Mouse (Mus musculus) bone marrow macrophage, adult 2 months (primary cell): Measurements from ENCODE around the gene Rab25. TPM values are rescaled to one million over a fixed set of nuclear protein-coding genes. Genes with fewer than 3 reads are reported as not detected.

Experiments
- H3K27ac ChIP-seq: 2 replicates; pipeline ENCODE4 v1.5.1; 2012; ENCODE audit warnings: low read depth, low read length; ENCODE audit not compliant: insufficient read depth
- H3K4me1 ChIP-seq: 2 replicates; pipeline ENCODE4 v1.6.1; 2012; ENCODE audit warnings: low read length; ENCODE audit not compliant: control insufficient read depth, insufficient read depth
- H3K4me3 ChIP-seq: 2 replicates; pipeline ENCODE4 v1.5.1; 2012; ENCODE audit warnings: mild to moderate bottlenecking, low read length, moderate library complexity; ENCODE audit not compliant: insufficient read depth
- CTCF ChIP-seq: IDR thresholded peaks from 2 replicates; pipeline ENCODE4 v1.5.1; 2012; ENCODE audit warnings: low read depth, mild to moderate bottlenecking, low read length, moderate library complexity
- POLR2A ChIP-seq: IDR thresholded peaks from 2 replicates; pipeline ENCODE4 v1.6.1; 2012; ENCODE audit warnings: mild to moderate bottlenecking, low read depth, low read length, borderline replicate concordance
- polyA plus RNA-seq: library from polyadenylated mRNA; stranded (reverse); fragments of >200 nt; gene quantifications from 2 replicates; pipeline ENCODE4 v1.2.4, GENCODE M21; 2012; ENCODE audit not compliant: missing spikeins, insufficient read depth, insufficient read length

Gene Rab25
- polyA plus RNA-seq, 1 experiment, result not detected

DNA sequence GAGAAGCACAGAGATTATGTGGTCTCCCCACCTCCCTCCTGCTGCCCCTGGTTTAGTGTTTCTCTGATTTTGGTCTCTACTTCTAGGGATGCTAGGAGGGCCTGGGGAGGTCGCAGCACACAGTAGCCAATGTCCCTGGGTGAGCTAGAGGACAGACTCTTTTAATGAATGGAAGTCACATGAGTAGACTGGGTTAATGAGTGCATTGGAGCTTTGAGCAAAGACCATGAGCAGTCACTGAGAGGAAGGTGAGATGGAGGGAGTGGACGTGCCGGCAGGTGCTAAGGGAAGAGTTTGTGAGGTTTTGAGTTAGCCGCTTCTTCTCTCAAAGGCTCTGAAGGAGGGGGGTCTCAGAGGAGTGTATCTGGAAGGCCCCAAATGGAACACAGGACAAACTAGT is 12.6 kb downstream of the Rab25 start:
- TF ChIP-seq POLR2A (no peak), CTCF (no peak)
- Histone ChIP-seq H3K4me1 (peaks cover 2% of the 10 kb centered on the region; the same call in 1 of the 2 replicates), H3K4me3 (no peak overlapping the region)

DNA sequence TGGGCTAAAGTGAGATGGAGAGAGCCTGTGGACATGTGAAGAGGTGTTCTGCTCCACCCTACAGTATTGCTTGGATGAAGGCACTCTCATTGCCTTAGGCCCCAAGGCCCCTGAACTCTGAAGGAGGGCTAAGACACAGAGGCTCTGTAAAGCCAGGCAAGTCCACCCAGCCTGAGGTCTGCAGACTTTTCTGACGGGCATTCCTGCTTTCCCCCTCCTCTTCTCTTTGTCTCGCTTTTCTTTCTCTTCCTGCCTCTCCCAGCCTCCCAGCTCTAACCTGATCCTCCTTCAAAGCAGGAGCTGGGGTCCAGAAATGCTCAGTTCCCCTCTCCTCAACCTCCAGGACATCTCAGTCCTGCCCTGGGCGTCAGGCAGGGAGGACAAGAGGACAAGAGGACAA is 13.1 kb downstream of the Rab25 start:
- Histone ChIP-seq H3K4me1 (peaks cover 4% of the 10 kb centered on the region; the same call in 1 of the 2 replicates), H3K4me3 (no peak overlapping the region), H3K27ac (no peak overlapping the region)
- TF ChIP-seq CTCF (no peak), POLR2A (no peak)

More for the DNA sequence above, 12.6 kb downstream of the Rab25 start:
- no peak overlapping the region for H3K27ac ChIP-seq

DNA sequence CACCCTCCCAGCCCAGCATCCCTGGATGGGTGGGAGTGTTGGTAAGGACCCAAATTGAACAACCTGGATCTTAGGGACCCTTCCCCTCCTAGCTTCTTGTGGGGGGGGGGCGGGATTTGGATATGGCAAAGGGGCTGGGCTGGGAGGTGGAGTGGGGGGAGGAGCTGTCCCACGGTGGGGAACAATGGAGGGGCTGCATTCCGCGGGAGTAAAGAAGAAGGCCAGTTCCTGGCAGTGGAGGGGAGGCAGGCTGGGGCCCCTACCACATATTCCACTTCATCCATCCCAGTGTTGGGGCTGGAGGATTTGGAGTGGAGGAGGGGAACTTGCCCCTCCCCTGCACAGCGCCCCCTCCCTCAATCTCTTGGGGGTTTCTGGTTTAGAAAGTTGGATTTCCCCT is 14.4 kb downstream of the Rab25 start:
- Histone ChIP-seq H3K4me3 (no peak overlapping the region), H3K4me1 (peaks cover 4% of the 10 kb centered on the region; the same call in 1 of the 2 replicates), H3K27ac (no peak overlapping the region)
- TF ChIP-seq CTCF (no peak), POLR2A (no peak)

DNA sequence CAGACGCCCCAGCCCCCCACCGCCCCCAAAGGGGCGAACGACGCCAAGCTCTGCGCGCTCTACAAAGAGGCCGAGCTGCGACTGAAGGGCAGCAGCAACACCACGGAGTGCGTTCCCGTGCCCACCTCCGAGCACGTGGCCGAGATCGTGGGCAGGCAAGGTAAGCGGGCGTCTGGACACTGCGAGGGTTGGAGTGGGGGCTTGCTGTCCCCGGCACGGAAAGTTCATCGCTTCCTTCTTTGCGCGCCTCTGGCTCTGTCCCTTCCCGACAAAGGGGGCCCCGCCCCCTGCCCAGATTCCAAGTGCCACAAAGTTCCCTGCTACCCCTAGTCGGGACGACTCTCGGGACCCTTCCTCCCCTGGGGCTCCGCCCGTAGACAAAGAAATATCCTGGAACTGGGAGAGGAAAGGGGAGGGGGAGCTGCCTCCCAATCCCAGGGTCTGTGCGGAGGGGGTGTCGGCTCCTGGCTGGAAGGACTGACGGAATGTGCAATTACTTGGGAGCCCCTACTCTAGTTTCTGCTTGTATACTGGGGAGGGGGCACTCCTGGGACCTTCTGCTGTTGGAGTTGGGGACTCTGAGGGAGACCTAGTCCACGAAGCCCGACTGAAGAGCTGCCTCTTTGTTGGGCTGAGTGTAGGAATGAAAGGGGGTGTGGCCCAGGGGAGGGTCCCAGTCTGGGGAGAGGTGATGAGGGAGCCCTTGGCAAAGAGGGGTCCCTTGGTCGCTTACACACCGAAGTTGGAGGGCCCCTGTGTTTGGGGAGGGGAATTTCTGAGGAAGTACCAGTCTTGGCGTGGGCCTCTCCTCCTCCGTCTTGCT is 15.2 kb downstream of the Rab25 start:
- Histone ChIP-seq H3K4me1 (peaks cover 4% of the 10 kb centered on the region; the same call in 1 of the 2 replicates), H3K4me3 (peak overlapping the region; percentile 89), H3K27ac (no peak overlapping the region)
- TF ChIP-seq CTCF (no peak), POLR2A (no peak)

DNA sequence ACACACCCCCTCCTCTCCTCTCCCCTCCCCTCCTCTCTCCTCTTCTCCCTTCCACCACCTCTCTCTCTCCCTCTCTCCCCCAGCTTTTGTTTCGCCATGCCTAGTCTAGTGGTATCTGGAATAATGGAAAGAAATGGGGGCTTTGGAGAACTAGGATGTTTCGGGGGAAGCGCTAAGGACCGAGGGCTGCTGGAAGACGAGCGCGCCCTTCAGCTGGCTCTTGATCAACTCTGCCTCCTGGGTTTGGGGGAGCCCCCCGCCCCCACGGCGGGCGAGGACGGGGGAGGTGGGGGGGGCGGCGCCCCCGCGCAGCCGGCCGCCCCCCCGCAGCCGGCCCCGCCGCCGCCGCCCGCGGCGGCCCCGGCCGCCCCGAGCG is 15.8 kb downstream of the Rab25 start, which contains the start of gene Mex3a:
Gene Mex3a, plus strand, starts transcription at position 97 of the 376 bp plus-strand sequence.
- peaks cover 8% of the 10 kb centered on the region for H3K4me1 ChIP-seq
- TF ChIP-seq CTCF (no peak), POLR2A (no peak)
- H3K27ac ChIP-seq, result peak within 1 kb of the TSS; percentile 43; the same call in 1 of the 2 replicates
- H3K4me3 ChIP-seq, result peak within 1 kb of the TSS; percentile 89

DNA sequence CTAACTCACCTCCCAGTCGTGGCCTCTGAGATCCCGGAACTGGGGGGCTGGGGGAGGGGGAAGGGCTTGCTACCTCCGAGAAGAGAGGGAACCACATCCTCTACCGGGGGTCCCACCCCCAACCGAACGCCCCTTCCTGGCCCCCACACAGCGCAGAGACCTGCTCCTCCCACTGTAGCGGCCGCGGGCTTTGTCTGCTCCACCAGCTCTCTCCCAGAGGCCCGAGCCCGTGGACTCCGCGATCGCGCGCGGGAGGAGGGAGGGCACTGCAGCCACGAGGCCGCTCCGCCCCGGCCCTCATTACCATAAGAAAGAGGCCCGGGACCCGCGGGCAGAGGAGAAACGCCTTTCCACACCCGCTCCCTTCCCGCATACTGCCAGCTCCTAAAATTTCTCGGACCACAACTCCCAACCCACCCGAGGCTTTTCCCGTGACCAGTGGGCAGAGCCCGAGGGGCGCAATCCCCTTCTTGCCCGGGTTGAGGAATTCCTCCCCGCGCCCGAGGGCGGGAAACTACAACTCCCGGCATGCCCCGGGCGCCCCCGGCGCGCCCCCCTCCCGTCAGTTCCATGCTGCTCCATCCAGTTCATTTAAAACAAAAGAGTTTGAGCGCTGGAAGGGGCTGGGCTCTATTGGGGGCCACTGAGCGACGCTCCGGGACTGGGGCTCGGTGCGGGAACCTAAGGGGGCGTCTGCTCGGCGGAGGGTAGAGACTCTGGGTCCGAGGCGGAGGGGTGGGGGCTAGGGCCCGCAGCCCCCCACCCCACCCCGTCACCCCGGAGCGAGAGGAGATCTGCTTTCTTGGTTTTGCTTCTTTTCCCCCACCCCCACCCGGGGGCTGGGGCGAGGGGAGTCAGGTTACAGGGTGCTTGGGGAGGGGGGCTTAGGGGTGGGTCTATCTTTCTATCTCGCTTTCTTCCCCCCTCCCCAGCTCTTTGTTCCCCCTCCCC is 16.5 kb downstream of the Rab25 start:
- H3K4me1 ChIP-seq, result peaks cover 9% of the 10 kb centered on the region
- H3K4me3 ChIP-seq, result peak overlapping the region; percentile 89
- peak overlapping the region; percentile 43; the same call in 1 of the 2 replicates for H3K27ac ChIP-seq
- TF ChIP-seq POLR2A (0 out of 2 replicates have a peak, but pooled peaks have one; percentile 31), CTCF (no peak)

DNA sequence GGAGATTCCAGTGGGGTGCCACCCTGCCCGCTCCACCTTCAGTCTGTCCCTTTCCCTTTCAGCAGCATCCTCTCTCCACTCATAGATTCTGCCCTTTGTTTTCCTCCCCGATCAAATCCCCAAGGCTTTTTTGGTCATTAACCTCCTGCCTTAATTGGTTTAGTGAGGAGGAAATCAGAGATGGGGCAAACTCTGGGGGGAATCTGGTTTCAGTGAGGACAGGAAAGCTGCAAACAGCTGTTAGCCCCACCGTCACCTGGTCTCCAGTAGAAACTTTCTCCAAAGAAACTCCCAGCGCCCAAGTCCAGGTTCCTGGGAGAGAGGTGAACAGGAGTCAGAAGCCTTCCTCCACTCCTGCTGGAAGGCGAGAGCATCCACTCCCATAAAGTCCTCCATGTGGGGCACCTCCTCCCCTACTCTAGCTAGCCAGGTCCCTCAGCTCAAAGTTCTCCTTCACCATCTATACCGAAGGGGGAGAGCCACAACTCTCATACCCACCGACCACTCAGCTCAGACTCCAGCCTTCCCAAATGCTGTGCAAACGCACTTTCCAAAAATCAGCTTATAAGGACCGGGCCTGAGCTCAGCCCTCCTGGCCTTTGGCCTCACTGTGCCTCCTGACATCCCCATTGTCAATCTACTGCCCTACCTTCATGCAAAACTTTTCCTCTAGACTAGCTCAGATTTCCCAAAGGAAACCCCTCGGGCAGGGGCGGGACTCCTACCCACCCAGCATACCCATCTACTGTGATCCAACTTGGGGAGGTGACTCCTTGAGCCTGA is 17.8 kb downstream of the Rab25 start:
- peaks cover 9% of the 10 kb centered on the region for H3K4me1 ChIP-seq
- H3K4me3 ChIP-seq, result peak overlapping the region; percentile 89; the same call in 1 of the 2 replicates
- TF ChIP-seq POLR2A (no peak), CTCF (no peak; the same call in 1 of the 2 replicates)
- no peak overlapping the region for H3K27ac ChIP-seq

DNA sequence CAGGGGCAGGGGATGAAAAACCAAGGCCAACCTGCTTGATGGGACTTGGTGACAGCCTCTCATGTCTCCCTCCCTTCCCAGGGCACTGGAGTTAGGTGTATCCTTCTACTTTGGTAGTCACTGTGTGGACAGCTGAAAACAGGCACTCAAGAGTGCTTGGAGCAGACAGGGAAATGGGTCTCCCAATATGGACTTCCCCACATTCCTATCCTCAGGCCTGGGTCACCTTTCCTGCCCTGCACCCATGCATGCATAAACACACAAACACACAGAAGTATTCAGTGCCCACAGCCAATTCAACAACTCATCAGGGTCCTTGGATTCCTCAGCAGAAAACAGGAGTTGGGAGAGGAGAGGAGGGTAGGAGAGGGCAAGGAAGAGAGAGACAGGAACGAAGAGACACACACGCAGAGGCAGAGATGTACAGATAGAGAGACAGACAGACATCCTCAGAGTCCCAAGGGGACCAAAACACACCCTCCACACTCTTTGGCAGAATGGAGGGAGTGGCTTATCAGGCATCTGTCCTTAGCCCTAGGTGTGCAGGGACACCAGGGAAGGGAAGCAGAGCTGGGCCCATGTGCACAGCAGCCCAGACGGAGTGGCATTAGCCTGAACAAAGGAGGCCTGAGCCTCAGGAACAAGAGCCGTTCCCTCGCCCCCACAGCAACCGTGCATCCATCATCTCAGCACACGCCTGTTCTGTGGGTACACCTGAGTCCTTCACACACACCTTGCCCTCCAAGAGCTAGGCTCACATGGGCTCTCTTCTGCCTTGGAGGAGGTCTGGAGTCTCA is 18.7 kb downstream of the Rab25 start:
- H3K4me3 ChIP-seq, result no peak overlapping the region
- peaks cover 9% of the 10 kb centered on the region for H3K4me1 ChIP-seq
- TF ChIP-seq POLR2A, result no peak
- no peak overlapping the region for H3K27ac ChIP-seq
